Mouse (Mus musculus) thymus, postnatal 25 days (tissue): ENCODE results near the gene Capn9.
A peak's percentile ranks its signal among the peaks of the same experiment; 100 is the strongest.

Experiments used
- DNase-seq: peaks from one replicate; pipeline ENCODE4 v3.0.0; 2022

Capn9 gene

DNA sequence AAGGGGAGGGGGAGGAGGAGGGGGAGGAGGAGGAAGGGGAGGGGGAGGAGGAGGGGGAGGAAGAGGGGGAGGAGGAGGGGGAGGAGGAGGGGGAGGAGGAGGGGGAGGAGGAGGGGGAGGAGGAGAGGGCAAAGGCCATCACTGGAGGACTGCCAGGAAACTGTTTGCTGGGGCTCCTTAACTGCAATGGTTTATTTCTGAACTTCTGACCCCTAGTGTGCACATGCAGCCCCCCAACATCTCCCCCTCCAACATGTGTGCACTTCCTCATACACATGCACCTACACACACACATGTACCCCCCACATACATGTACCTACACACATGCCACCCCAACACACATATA lies 3.5 kb upstream of the Capn9 start:
- no peak for DNase-seq

DNA sequence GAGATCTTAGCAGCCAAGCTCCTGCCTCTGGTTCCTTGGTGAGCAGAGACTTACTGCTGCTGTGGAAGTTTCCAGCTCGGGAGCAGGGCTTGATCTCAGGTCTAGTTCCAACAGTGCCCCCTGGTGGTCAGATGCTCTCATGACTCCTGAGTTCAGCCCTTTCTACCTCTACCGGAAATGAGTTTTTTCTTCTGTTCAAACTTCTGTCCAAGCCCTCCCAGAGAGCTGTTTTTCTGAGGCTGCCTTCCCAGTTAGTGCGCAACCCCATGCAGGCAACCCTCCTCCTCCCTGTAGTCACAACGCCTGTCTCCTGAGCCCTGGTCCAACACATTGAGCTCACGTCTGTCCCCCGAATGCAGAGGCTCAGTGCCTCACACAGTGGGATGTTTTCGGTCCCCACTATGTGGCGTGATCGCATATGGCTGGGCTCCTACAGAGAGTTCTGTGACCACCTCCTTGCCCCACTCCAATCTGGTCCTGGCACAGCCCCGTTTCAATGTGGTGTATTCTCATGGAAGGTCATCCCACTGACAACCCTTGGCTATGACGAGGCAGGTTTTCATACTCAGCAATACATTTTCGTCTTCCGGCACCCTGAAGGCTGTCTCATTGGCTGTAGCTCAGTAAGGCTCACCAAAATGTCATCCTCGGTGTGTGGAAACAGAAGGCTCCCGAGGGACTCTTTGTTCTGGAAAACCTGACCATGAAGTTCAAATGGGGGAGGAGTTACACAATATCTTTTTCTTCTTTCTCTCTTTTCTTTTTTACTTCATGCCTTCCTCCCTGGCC lies 2.2 kb upstream of the Capn9 start:
- peak; percentile 89 for DNase-seq

DNA sequence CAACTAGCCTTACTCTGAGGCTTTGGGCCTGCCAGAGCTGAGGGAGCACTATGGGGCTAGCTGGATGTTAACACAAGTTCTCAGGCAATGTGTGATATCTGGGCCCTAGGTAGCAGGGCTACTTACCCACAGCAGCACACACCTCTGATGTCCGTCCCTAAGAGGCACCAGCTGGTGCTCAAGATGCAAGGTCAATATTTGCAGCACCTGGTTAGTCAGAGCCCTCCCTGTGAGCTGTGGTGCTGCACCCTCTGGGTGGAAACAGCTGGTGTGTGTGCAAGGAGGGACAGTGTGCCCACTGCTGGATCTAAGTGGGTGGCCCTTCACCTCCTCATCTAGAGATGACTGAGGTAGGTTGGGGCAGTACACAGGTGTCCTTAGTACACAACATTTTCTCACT lies 840 bp downstream of the Capn9 start:
- no peak for DNase-seq

GRCm38 (mm10) chr8:124585718-124586425 lies 10.0 kb downstream of the Capn9 start:
- peak; percentile 31 for DNase-seq

DNA sequence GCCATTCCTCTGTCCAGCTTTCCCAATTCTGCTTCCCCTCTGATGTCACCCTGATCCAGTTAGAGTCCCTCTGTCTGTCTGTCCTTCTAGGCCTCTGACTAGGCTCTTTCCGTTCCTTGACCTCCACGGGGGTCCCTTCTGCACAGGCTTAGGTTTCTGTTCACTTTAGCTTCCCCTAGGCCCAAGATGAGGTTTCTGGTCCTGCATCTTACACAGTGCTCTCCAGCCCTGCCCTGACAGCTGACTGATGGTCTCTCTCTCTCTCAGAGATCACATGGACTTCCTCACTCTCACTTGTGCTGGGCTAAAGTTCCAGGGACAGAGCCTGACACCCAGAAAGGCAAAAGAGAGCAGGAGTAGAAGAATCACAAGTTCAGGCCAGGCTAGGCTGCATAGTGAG lies 10.6 kb downstream of the Capn9 start:
- no peak for DNase-seq

- no peak for DNase-seq
These were observed 13.5 kb downstream of the Capn9 start for GRCm38 (mm10) chr8:124589393-124589792.

DNA sequence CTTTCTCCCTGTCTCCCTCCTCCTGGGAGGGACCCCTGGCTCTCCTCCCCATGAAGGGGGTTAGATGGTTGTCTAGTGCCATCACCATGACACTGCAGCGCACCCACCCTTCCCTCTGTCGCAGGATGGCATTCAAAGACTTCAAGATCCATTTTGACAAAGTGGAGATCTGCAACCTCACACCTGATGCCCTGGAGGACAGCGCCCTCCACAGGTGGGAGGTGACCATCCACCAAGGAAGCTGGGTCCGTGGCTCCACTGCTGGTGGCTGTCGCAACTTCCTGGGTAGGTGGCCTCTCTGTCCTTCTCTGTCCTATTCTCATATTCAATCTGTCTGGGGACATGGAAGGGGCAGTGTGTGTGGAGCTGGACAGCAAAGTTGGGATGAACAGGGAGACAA lies 28.2 kb downstream of the Capn9 start:
- DNase-seq: peak; percentile 23

GRCm38 (mm10) chr8:124608239-124608971 lies 32.5 kb downstream of the Capn9 start:
- DNase-seq: peak; percentile 26

GRCm38 (mm10) chr8:124608972-124609353 lies 33.1 kb downstream of the Capn9 start:
- DNase-seq: no peak

DNA sequence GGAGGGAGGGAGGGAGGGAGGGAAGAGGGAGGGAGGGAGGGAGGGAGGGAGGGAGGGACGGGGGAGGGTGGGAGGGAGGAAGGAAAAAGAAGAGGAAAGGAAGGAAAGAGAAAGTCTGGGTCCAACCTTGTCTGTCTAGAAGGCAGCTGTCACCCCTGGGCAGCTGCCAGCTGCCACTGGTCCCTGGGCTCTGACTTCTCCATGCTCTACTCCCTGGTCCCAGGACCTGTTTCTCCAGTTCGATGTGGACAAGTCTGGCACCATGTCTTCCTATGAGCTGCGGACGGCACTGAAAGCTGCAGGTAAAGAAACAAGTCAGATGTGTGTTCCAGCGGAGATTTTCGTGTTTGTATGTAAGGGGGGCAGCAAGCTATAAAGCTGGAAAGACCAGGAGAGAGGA lies 38.4 kb downstream of the Capn9 start:
- no peak for DNase-seq

DNA sequence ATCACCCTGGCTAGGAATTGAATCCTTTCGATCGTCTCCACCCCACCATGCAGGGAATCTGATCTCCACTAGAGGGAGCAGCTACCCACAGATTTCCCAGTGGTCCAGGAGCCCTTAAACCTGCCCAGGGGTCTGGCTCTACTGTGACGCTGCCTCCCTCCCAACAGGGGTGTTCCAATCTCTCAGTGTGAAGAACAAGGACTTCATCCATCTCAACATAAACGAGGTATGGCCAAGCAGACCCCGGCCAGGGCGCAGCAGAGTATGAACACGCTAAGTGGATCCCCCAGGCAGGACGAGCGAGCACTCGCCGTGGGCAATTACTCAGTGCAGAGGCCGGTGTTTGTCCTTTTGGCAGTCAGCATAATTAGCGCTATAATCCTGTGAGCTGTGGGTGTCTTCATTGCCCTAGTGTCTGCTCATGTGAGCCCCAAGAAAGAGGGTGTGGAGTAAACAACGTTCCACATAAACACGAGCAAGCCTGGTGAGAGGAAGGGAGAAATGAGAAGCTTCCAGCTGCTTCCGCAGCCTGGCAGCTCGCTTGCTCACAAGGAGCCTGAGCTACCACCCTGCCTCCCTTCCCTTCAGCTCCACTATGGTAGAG lies 41.5 kb downstream of the Capn9 start:
- peak; percentile 69 for DNase-seq

- DNase-seq: no peak
These were observed 42.3 kb downstream of the Capn9 start for GRCm38 (mm10) chr8:124618252-124618651.

DNA sequence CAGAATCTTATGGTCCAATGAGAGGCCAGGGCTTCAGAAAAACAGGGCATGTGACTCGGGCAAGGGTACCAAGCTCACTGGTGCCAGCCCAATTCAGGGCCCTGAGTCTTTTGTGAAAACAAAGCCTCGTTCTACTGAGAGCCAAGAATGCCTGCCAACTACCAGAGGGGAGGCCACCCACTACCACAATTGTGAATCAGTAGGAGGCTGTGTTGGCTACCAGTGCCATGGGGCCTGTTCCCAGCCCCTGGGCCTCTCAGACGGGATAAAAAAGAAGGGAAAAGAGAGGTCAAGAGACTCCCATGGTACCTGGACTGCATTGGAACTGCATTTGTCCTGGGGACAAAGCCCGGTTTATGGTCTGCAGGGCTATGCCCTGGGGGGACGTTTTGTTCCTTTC lies 45.3 kb downstream of the Capn9 start:
- no peak for DNase-seq

GRCm38 (mm10) chr8:124626251-124626650 lies 50.3 kb downstream of the Capn9 start:
- DNase-seq: no peak

GRCm38 (mm10) chr8:124630489-124630888 lies 54.6 kb downstream of the Capn9 start:
- no peak for DNase-seq

GRCm38 (mm10) chr8:124630891-124631290 lies 55.0 kb downstream of the Capn9 start:
- DNase-seq: no peak

GRCm38 (mm10) chr8:124631966-124632365 lies 56.1 kb downstream of the Capn9 start:
- DNase-seq: no peak

DNA sequence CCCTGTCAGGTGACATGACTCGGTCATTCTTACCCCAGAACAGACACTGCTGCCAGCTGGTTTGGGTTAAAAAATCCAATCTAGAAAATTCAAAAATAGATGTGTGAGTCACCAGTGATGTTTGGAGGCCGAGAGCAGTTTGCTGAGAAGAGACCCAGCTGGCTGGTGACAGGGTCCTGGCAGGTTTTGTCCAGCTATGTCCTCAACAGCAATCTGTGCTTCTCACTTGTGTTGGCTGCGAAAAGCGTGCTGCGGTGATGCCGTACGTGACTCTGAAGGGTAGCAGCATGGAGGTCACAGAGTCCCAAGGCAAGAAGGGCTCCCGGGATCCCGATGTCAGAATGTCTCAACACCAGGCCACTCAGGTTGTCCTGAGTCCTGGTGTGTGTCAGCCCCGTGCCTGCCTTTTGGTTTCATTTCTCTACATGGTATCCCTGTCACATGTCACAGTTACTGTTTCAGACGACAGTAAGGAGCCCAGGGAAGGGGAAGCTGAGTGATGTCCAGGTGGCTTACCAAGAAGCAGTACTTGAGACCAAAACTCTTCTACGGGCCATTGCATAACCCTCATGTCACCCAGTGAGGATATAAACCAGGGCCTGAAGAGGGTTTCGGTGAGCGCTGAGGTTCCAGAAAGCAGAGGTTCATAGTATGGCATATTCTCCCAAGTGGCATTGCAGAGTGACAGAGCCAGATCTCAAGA lies 57.2 kb downstream of the Capn9 start:
- DNase-seq: no peak

DNA sequence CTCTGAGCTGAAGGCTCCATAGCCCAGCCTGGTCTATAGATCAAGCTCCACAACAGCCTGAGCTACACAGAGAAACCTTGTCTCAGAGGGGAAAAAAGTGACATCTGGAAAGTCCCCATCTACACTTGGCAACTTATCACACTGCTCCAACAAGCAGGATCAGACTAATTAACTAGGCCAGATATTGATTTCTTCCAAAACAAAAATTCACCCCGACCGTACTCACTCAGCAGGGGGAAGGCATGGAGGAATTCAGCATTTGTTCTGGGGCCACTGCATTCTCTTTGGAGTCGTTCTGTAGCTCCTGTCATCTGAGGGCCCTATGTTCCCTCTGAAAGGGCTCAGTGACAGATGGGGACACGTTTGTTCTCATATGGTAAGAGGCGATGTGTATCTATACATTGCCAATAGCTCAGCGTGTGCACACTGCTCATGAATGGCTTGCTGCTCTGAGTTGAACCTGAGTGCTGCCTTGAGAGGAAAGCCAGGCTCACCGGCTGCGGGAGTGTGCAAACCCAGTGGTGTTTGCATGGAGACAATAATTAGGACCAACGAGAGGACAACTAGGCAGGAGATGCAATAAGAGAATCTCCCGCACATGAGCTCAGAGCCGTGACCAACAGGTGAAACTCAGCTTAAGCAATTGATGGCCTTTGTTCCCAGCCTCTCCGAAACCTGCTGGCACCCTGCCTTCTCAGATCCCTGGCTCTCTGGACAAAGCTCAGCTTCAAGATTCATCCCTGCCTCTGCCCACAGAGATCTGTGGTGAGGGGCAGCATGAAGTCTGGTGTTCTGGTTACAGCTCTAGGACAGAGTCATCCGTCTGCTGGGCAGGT lies 58.7 kb downstream of the Capn9 start:
- DNase-seq: no peak

GRCm38 (mm10) chr8:124635247-124635502 lies 59.3 kb downstream of the Capn9 start:
- DNase-seq: no peak

GRCm38 (mm10) chr8:124641599-124641998 lies 65.7 kb downstream of the Capn9 start:
- no peak for DNase-seq
